Mouse (Mus musculus) myocyte (in vitro differentiated cells): ENCODE results near the gene Pam16.

Experiments
- E2F4 ChIP-seq: IDR thresholded peaks from one replicate; pipeline ENCODE4 v1.6.1; 2011; ENCODE audit warnings: mild to moderate bottlenecking, control low read depth, moderate library complexity; ENCODE audit not compliant: insufficient read depth
- POLR2AphosphoS2 ChIP-seq: IDR thresholded peaks from one replicate; pipeline ENCODE4 v1.6.1; 2011; ENCODE audit warnings: low read depth, control low read depth; ENCODE audit not compliant: insufficient read length

GRCm38 (mm10) chr16:4650161-4650560, 25.4 kb upstream of the Pam16 start:
- TF ChIP-seq POLR2AphosphoS2 (peak; percentile 16), E2F4 (no peak)
